Mouse (Mus musculus) ES-E14 (cell line): Measurements from ENCODE around the gene Il17a.

ENCODE experiments used
- MAFK ChIP-seq: IDR thresholded peaks from 2 replicates; pipeline ENCODE4 v1.6.1; 2014; ENCODE audit warnings: mild to moderate bottlenecking, low read depth, low read length, inconsistent platforms; ENCODE audit not compliant: insufficient read depth
- ZNF384 ChIP-seq: IDR thresholded peaks from 2 replicates; pipeline ENCODE4 v1.6.1; 2012; ENCODE audit warnings: low read depth, low read length, inconsistent platforms

DNA sequence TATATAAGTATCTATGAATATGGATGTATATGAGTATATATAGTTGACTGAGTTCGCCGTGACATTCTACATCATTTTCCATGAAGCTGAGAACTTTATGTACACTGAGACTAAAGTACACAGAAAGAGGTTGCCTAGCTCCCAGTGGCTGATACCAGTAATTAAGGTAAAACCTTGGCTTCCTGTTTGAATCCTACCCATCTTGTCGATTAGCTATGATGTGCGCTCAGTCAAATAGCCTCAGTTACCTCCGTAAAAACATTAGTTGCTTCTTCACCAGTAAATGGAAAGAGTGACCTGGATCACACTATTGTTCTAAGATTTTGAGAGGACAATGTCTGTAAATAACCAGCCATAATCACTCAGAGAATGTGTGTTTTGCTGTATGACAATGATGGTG, 47.3 kb upstream of the Il17a start:
- TF ChIP-seq MAFK (no peak), ZNF384 (no peak)
